Mouse (Mus musculus) adrenal gland, adult 2 months (tissue): ENCODE measurements around the gene Gpr137c. TPM values are rescaled to one million over a fixed set of nuclear protein-coding genes. Genes with fewer than 3 reads are reported as not detected.

Experiments
- polyA plus RNA-seq: library from polyadenylated mRNA; depleted of rRNA; stranded (reverse); fragments of >200 nt; gene quantifications from 2 replicates; pipeline ENCODE4 v1.2.3, GENCODE M21; 2012; rRNA removed
- total RNA-seq, 2 experiments: library from RNA; stranded (reverse); gene quantifications; 2 replicates each; pipeline ENCODE4 v1.2.3; 2021

Gene Gpr137c
- total and polyA plus RNA-seq, 3 experiments, result 0.92 to 2.8 (median 1.6) TPM

Other genes with a start within 250 kb of the Gpr137c start
- gene Ptger2, start 231.5 kb upstream of the Gpr137c start, total RNA-seq, result under 1 TPM; 0.69 TPM
- 0.97 and 1.1 TPM in 2 replicates for gene Ptger2, start 231.5 kb upstream of the Gpr137c start, polyA plus RNA-seq
- gene Txndc16, start 611 bp downstream of the Gpr137c start, total RNA-seq, result 10 to 100 TPM; 16.5 to 17.0 TPM
- gene Txndc16, start 611 bp downstream of the Gpr137c start, polyA plus RNA-seq, result 6.6 and 14.6 TPM in 2 replicates
- 10 to 100 TPM; 34.7 to 39.3 TPM for gene Ero1l, start 99.1 kb downstream of the Gpr137c start, total RNA-seq
- 2.7 and 4.2 TPM in 2 replicates for gene Ero1l, start 99.1 kb downstream of the Gpr137c start, polyA plus RNA-seq
- gene Psmc6, start 110.1 kb downstream of the Gpr137c start, total RNA-seq, result 100 to 1,000 TPM; 104 to 142 TPM
- gene Psmc6, start 110.1 kb downstream of the Gpr137c start, polyA plus RNA-seq, result 4.5 and 5.7 TPM in 2 replicates
- gene Styx, start 131.4 kb downstream of the Gpr137c start, total RNA-seq, result 10 to 100 TPM; 26.2 to 28.1 TPM
- gene Styx, start 131.4 kb downstream of the Gpr137c start, polyA plus RNA-seq, result 22.3 and 24.1 TPM in 2 replicates
- 10 to 100 TPM; 27.0 to 29.4 TPM for gene Gnpnat1, start 185.2 kb downstream of the Gpr137c start, total RNA-seq
- 1.3 and 1.8 TPM in 2 replicates for gene Gnpnat1, start 185.2 kb downstream of the Gpr137c start, polyA plus RNA-seq